Mouse (Mus musculus): Measurements from ENCODE around the gene Adck2.

Gene Adck2

GRCm38 (mm10) chr6:39557723-39558261 is 15.9 kb upstream of the Adck2 start, which contains the start of gene Dennd2a:
Dennd2a (minus strand) TSS chr6:39557867.
- peak; percentile 92 for DNase-seq (ENCODE audit: low read depth)

DNA sequence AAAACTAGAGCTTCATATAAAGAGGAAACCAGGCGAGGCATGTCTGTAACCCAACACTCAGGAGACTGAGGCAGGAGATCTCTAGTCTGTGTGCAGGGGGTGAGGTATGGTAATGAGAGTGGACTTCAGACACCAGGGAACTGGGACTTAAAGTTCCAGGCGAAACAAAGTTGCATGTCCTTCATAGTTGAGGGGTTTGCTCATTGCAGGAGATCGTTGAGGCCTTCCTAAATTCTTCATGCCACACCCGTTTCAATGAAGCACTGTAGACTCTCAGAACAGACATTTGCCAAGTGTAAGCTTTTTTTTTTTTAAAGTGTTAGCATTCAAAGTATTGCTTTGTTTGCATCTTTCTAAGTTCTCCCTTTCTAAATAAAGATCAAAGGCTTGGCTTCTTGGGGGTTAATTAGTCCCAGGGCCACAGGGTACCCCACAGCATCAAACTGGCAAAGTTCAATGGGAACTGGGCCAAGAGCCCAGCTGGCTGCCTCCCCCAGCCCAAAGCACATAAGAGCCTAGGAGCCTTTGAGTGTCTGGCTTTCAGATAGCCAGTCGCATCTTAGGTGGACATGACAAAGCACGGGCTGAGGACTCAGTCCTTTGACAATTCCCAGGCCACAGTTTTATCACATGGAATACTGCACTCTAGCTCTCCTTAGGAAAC is 14.3 kb upstream of the Adck2 start:
- peak; percentile 39 for DNase-seq (ENCODE audit: low read depth)

- DNase-seq (ENCODE audit: low read depth) = peak; percentile 97
Measured at GRCm38 (mm10) chr6:39562166-39563015, 11.3 kb upstream of the Adck2 start.

DNA sequence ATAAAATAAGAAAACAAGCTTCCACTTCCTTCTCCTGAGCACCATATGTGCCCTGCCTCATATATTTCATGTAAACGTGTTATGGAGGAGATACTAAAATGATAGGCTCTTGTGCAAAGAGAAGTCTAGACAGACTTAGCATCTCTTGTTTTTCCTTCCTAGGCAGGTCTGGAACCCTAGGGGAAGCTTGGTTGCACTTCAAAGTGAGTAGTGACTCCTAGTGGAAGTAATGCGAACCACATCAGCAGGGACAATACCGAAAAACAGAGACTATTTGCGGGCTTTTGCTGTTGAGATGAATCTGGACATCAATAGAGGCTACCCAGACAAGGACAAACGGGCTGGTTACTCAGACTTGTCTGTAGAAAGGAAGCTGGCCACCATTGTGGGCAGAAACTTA is 6.1 kb upstream of the Adck2 start:
- peak; percentile 85 for DNase-seq (ENCODE audit: low read depth)

DNA sequence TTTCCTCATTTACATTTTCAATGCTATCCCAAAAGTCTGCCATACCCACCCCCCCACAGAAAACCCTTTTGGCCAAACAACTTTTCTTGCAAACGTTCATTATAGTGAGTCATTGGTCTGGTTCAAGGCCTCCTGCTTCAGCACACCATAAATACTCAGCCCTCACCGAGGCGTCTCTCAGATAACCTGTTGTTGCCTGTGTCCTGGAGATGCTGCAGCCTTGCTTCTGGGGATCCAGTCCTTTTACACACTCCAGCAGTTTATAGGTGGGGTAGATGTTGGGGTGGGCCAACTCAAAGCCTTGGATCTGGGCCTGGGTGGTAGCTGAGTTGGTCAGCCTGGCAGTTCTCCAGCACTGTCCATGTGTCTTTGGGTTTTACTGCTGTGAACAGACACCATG is 3.2 kb upstream of the Adck2 start:
- DNase-seq (ENCODE audit: low read depth) = peak; percentile 49

DNA sequence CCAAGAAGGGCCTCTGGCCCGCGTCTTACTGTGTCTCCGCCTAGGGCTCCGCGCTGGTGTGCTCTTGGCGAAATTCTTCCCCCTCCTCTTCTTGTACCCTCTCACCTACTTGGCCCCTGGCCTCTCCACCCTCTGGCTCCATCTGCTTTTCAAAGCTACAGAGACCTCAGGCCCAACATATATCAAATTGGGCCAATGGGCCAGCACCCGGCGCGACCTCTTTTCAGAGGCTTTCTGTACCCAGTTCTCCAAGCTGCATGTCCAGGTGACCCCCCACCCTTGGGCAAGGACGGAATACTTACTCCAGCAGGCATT is 839 bp downstream of the Adck2 start:
- no peak for DNase-seq (ENCODE audit: low read depth)

DNA sequence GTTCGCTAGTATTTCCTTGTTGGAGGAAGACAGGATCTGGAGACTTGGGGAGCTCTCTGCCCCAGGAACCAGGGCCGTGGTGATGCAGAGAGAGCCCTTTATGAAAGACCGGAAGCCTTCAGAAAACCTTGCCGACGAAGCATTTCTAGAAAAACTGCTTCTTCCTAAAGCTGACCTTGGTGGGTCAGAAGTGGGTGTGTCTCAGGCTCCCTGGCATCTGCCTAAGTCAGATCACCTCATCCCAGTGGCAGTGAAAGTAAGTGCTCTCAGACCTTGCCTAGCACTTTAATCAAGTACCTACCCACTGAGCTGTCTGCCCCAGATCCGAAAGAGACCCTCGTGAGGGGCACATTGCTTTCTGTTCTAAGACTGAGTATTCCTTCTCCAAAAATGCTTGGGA is 1.3 kb downstream of the Adck2 start:
- DNase-seq (ENCODE audit: low read depth) = no peak

DNA sequence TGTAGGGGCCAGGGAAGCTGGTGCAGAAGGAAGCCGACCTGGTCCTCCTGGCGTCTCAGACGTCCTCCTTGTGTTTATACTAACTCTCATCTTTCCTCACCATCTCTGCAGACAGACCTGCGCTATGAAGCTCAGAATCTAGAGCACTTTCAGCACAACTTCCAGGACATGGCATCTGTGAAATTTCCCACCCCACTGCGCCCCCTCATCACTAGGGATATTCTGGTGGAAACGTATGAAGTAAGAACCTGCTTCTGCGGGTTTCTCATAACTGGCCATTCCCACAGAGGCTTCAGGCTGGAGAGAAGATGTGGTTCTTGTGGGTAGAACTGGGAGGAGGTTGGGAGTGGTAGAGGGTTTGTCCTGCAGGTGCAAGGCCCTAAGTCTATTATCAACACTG is 5.9 kb downstream of the Adck2 start:
- DNase-seq (ENCODE audit: low read depth) = no peak

GRCm38 (mm10) chr6:39580558-39580957 is 6.9 kb downstream of the Adck2 start:
- DNase-seq (ENCODE audit: low read depth) = no peak

- DNase-seq (ENCODE audit: low read depth) = no peak
Measured at GRCm38 (mm10) chr6:39581087-39581784, 7.6 kb downstream of the Adck2 start.

DNA sequence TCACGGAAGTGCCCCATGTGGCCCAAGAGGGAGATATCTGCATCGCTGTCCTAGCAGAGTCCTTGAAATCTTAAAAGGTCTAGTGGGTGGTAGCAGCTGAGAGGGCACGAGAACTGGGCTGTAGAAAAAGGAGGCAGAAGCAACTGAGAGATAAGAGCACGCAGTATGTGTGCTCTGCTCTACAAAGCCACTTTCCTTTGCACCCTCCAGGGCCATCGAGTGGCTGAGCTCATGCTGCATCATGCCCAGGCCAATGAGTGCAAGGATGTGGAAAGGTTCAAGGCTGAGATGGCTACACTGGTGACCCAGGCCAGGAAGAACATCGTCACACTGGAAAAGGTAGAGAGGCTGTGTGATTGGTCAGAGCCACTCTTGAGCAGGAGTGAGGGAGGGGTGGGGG is 11.8 kb downstream of the Adck2 start, which contains the start of gene Gm42420:
Gene Gm42420 (plus strand): TSS at position 237 of the 400 bp plus-strand sequence.
- DNase-seq (ENCODE audit: low read depth) = no peak

GRCm38 (mm10) chr6:39591481-39591880 is 17.8 kb downstream of the Adck2 start:
- no peak for DNase-seq (ENCODE audit: low read depth)

DNA sequence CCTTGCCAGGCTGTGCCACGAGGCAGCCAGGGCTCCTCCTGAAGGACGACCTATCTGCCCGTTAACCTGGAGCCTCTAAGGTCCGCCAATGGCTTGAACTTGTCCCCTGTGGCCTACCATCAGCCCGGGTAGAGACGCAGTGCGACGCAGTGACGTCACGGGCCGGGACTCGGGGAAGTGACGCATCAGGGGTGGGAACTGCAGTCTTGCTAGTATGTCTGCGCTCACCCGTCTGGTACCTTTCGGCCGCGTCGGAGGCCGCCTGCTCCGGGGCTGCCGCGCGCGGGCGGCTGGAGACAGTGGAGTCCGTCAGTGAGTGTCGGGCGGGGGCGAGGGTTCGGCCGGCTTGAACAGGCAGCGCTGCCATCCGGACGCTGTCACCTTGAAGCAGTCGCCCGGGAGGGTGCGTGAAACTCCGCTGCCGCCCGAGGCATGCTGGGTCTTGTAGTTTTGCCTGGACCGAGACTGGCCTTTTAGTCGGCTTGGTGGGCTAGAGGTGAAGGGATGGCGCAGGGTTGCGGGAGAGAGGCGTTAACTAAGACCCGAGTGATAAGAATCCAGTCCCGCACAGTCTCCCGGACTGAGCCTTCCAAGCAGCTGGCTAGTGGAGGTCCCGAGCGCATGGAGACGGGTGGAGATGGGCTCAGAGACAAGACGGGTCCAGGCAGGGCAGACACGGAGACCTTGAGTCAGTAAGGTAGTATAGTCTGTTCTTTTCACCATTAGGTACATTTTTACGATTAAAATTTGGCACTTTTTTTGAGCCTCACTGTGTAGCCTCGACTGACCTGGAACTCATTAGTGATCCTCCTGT is 18.9 kb downstream of the Adck2 start, which contains the start of gene Ndufb2:
Gene Ndufb2 (plus strand): TSS at position 174 of the 814 bp plus-strand sequence.
- DNase-seq (ENCODE audit: low read depth) = peak; percentile 98

DNA sequence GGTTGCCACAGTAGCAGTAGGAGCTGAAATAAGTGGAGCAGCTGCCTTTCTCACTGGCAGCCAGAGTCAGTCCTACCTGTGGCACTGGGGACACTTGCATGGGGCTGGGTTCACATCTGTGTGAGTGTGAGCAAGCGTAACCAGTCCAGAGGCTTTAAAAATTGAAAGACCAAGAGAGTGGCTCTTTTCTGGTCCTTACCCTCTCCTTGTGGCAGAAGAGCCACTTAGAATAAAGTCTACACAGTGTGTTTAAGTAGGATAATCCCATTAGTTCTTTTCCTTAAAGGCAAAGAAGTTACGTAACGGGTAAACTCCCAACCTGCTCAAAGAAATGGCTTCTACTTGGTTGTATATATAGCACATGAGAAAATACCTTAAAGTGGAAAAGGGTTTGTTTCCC is 27.2 kb downstream of the Adck2 start:
- DNase-seq (ENCODE audit: low read depth) = no peak

DNA sequence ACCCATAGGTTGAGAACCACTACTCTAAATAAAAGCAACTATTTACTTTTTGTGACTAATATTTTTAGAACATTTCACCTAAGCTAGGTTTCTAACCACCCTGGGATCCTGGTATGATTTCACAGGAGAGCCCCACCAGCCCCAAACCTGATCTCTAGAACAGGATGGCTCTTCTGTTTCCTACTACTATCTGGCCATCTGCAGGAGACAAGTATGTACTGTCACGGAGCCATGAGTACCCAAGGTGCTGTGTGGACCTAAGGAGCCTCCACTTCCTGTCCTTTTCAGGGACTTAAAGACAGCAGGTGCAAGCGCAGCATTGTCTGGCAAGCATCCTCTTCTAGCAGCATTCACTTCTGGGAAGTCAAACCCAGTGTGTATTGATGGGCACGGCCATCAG is 28.2 kb downstream of the Adck2 start:
- DNase-seq (ENCODE audit: low read depth) = no peak

DNA sequence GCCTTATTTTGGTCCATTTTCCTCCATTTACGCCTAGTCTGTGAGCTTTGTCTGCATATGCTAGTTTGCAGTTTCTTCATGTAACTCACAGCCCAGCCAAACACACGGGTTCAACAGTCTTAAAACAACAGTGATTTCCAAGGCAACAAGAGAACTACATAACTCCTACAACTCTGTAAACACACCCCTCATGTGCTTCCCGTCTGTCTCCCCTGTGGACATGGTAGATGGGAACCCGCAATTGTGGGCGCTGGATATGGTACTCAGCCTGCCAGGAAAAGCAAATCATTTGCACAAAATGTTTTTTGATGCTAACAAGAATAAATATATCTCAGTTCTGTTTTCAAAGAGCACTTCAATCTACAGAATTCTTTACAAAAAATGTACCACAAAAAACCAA is 30.9 kb downstream of the Adck2 start:
- DNase-seq (ENCODE audit: low read depth) = no peak

- no peak for DNase-seq (ENCODE audit: low read depth)
Measured at GRCm38 (mm10) chr6:39606056-39606455, 32.4 kb downstream of the Adck2 start.

DNA sequence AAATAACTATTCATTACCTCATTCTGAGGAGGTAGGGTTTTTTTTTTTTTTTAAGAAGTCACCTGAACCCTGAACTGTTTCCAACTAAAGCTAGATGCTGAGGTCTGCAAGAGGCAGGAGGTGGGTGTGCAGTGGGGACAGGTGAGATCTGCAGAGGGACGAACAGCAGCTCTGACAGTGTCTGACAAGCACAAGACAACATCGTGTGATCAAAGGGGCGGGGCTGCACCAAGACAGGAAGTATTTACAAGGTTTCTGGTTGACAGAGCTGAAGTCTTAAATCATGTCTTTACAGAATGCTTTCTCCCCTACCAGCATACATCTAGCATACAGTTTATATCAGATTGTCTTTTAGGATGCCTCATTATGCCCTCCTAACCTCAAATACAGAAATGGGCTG is 33.2 kb downstream of the Adck2 start:
- DNase-seq (ENCODE audit: low read depth) = no peak

GRCm38 (mm10) chr6:39607365-39607764 is 33.7 kb downstream of the Adck2 start:
- no peak for DNase-seq (ENCODE audit: low read depth)

GRCm38 (mm10) chr6:39610207-39610606 is 36.5 kb downstream of the Adck2 start:
- peak; percentile 56 for DNase-seq (ENCODE audit: low read depth)

DNA sequence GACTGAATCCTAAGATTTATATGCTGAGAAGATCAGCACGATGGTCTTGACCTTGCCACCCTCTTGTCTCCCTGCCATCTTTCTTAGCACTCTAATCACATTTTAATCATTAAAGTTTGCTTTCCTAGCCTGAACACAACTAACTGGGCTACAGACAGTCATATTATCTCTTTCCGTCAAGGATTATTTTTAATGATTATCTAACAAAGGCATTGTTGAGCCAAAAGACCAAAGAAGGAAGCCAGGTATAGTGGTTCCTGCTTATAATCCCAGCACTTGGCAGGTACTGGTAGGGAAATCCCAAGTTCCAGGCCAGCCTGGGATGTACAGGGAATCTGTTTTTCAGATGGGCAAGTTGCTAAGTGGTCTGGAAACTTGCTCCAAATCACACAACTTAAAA is 37.6 kb downstream of the Adck2 start:
- DNase-seq (ENCODE audit: low read depth) = no peak

Data from NIH3T3 (cell line).